Mouse (Mus musculus): ENCODE measurements around the gene Pecr. TPM values are rescaled to one million over a fixed set of nuclear protein-coding genes. Genes with fewer than 3 reads are reported as not detected.
"Not testable (repeated sequence)": the region's sequence is repeated elsewhere in the genome, so short reads cannot be mapped to it uniquely, and the experiment has no call there.

Pecr gene
- total RNA-seq, 1 experiment from 2014 or later: 31.0 TPM

- DNase-seq: no peak
Observed at GRCm38 (mm10) chr1:72288527-72289150, 4.5 kb upstream of the Pecr start.

GRCm38 (mm10) chr1:72287893-72288292 lies 3.8 kb upstream of the Pecr start:
- no peak for DNase-seq

- no peak for DNase-seq
Observed at GRCm38 (mm10) chr1:72286904-72287303, 2.8 kb upstream of the Pecr start.

- no peak for DNase-seq
Observed at GRCm38 (mm10) chr1:72284539-72284938, 425 bp upstream of the Pecr start.

GRCm38 (mm10) chr1:72282604-72283003 lies 1.5 kb downstream of the Pecr start:
- no peak for DNase-seq

- DNase-seq: no peak
Observed at GRCm38 (mm10) chr1:72278085-72278484, 6.0 kb downstream of the Pecr start.

GRCm38 (mm10) chr1:72263099-72263498 lies 21.0 kb downstream of the Pecr start:
- DNase-seq: no peak

GRCm38 (mm10) chr1:72256381-72257256 lies 27.5 kb downstream of the Pecr start:
- no peak for DNase-seq

GRCm38 (mm10) chr1:72255854-72256175 lies 28.3 kb downstream of the Pecr start:
- no peak for DNase-seq

- DNase-seq: peak; percentile 9
Observed at GRCm38 (mm10) chr1:72255062-72255853, 28.9 kb downstream of the Pecr start.

GRCm38 (mm10) chr1:72254545-72255061 lies 29.5 kb downstream of the Pecr start:
- peak; percentile 92 for DNase-seq

GRCm38 (mm10) chr1:72253881-72254491 lies 30.1 kb downstream of the Pecr start:
- no peak for DNase-seq

GRCm38 (mm10) chr1:72251806-72252205 lies 32.3 kb downstream of the Pecr start:
- no peak for DNase-seq

GRCm38 (mm10) chr1:72248226-72248737 lies 35.8 kb downstream of the Pecr start:
- not testable (repeated sequence) for DNase-seq

- DNase-seq: no peak
Observed at GRCm38 (mm10) chr1:72244317-72245036, 39.6 kb downstream of the Pecr start.

GRCm38 (mm10) chr1:72243656-72244316 lies 40.3 kb downstream of the Pecr start:
- peak; percentile 97 for DNase-seq

- DNase-seq: no peak
Observed at GRCm38 (mm10) chr1:72242581-72243143, 41.5 kb downstream of the Pecr start.

GRCm38 (mm10) chr1:72239113-72239512 lies 45.0 kb downstream of the Pecr start:
- not testable (repeated sequence) for DNase-seq

GRCm38 (mm10) chr1:72238016-72238580 lies 46.0 kb downstream of the Pecr start:
- DNase-seq: no peak
